Mouse (Mus musculus): ENCODE results near the gene Ankrd34a. TPM values are rescaled to one million over a fixed set of nuclear protein-coding genes. Genes with fewer than 3 reads are reported as not detected.
A peak's percentile ranks its signal among the peaks of the same experiment; 100 is the strongest.

Gene Ankrd34a
- polyA plus RNA-seq, 1 experiment from 2014 or later: 6.7 TPM

DNA sequence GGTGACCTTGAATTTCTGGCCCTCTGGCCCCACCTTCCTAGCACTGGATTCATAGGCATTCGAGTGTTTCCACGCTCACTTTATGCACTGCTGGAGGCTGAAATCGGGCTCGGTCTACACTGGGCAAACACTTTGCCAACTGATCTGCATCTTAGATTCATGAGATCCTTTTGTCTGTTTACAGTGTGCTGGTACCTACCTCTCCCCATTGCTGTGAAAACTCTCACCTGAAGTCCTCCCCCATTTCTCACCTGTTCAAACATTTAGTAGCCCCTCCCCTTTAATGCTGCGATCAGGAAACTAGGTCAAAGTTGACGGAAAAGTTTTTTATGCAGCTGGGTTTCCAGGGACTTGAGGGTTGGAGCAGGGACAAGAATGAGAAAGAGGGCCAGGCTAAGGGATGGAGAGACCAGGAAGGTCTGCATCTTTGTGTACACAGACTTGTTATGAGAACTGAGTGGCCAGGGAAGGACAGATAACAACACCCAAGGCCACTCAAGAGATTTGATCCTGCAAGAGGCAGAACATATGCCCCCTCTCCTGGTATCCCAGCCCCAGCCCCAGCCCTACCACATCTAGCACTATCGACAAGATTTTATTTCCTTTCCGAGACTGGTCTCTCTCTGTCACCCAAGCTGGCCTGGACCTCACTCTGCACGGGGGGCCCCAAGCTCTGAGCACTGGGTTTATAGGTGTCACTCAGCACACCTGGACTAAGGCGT, 32.4 kb upstream of the Ankrd34a start:
- Histone ChIP-seq H3K27ac (peak overlapping the region; percentile 96), H3K27me3 (no peaks in the 10 kb centered on the region), H3K9me3 (replicated peaks) (no peaks in the 10 kb centered on the region), H3K36me3 (peaks cover 20% of the 10 kb centered on the region), H3K4me2 (peak overlapping the region; percentile 8), H3K9ac (no peak overlapping the region), H3K4me1 (replicated peaks) (peaks cover 30% of the 10 kb centered on the region), H3K4me3 (no peak overlapping the region)
- 38% methylated on average over 10 of the region's 10 CpGs for WGBS
- ATAC-seq (replicated peaks; ENCODE audit: insufficient number of reproducible peaks, insufficient read depth, low FRiP score, low read depth): no peak; the same call in 1 of the 2 replicates

DNA sequence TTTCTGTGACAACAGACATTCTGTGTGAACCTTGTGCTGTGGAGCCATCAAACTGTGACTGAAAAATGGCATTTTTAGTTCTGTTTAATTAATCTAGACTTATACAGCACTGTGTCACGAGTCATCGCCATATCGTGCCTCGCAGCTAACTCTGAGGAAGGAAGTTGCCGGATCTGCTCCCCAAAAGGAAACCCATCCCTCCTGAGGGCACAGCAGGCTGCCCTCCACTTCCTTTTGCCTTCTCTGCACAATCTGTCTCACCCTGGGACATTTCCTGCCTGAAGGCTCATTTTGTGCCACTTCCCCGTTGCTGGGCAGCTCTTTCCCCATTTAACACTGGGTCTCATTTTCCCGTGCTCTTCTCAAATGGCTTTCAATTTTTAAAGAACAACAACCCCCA, 31.8 kb upstream of the Ankrd34a start:
- 50% methylated on average over 7 of the region's 7 CpGs for WGBS
- Histone ChIP-seq H3K9me3 (replicated peaks) (no peaks in the 10 kb centered on the region), H3K27me3 (no peaks in the 10 kb centered on the region), H3K4me2 (peak overlapping the region; percentile 9), H3K27ac (peak overlapping the region; percentile 96), H3K9ac (no peak overlapping the region), H3K4me3 (no peak overlapping the region), H3K36me3 (peaks cover 17% of the 10 kb centered on the region), H3K4me1 (replicated peaks) (peaks cover 36% of the 10 kb centered on the region)
- ATAC-seq (replicated peaks; ENCODE audit: insufficient number of reproducible peaks, insufficient read depth, low FRiP score, low read depth): no peak; the same call in 1 of the 2 replicates

DNA sequence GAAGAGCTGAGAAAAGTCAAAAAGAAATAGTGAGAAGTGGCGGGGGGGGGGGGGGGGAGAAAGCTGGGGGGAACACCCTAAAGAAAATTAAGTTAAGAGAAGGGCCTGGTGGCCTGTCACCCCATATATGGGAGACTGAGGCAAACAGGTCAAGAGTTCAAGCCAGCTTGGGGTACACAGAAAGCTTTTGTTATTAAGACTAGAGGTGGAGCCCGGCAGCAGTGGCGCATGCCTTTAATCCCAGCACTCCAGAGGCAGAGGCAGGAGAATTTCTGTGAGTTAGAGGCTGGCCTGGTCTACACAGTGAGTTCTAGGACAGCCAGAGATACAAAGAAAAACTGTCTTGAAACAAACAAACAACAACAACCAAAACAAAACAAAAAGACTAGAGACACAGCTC, 31.3 kb upstream of the Ankrd34a start:
- no peaks in the 10 kb centered on the region for H3K9me3 ChIP-seq (replicated peaks)
- H3K36me3 ChIP-seq: peaks cover 13% of the 10 kb centered on the region; the same call in 1 of the 2 replicates
- H3K9ac ChIP-seq: no peak overlapping the region
- WGBS: 90% methylated on average over 2 of the region's 3 CpGs
- no peak overlapping the region for H3K4me3 ChIP-seq
- H3K4me2 ChIP-seq: 0 out of 2 replicates have a peak overlapping the region, but pooled peaks have one; percentile 9
- H3K4me1 ChIP-seq (replicated peaks): peaks cover 40% of the 10 kb centered on the region
- H3K27me3 ChIP-seq: no peaks in the 10 kb centered on the region
- H3K27ac ChIP-seq: peak overlapping the region; percentile 96
- no peak for ATAC-seq (replicated peaks; ENCODE audit: insufficient number of reproducible peaks, insufficient read depth, low FRiP score, low read depth)

DNA sequence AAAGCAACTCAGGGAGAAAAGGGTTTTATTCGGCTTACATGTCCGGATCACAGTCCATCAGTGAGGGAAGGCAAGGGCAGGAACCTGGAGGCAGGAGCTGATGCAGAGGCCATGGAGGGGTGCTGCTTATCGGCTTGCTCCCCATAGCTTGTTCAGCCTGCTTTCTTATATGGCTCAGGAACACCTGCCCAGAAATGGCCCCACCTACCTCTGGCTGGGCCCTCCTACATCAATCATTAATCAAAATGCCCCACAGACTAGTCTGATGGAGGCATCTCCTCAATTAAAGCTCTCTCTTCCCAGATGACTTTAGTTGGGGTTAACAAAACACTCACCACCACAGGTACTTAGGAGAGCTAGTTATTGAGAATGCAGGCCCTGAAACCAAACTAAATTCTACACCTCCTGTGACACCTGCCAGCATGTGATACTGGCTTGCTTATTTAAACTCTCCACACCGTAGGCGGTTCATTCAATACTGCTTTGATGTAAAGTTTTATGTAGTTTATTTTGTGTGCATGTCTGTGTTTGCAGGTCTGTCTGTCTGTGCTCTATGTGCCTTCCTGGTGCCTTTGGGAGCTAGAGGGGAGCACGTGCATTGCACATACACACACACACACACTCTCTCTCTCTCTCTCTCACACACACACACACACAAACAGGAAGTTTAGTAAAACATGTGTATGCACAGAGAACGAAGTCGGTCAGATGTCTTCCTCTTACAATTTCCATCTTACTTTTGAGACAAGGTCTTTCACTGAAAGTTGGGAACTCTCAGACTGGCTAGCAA, 29.6 kb upstream of the Ankrd34a start:
- no peak for ATAC-seq (replicated peaks; ENCODE audit: insufficient number of reproducible peaks, insufficient read depth, low FRiP score, low read depth)
- Histone ChIP-seq H3K9me3 (replicated peaks) (no peaks in the 10 kb centered on the region), H3K27ac (0 out of 2 replicates have a peak overlapping the region, but pooled peaks have one; percentile 5), H3K9ac (no peak overlapping the region), H3K27me3 (no peaks in the 10 kb centered on the region), H3K4me2 (no peak overlapping the region), H3K4me1 (replicated peaks) (peaks cover 45% of the 10 kb centered on the region), H3K4me3 (no peak overlapping the region), H3K36me3 (no peaks in the 10 kb centered on the region)
- WGBS: 77% methylated on average over 8 of the region's 8 CpGs

DNA sequence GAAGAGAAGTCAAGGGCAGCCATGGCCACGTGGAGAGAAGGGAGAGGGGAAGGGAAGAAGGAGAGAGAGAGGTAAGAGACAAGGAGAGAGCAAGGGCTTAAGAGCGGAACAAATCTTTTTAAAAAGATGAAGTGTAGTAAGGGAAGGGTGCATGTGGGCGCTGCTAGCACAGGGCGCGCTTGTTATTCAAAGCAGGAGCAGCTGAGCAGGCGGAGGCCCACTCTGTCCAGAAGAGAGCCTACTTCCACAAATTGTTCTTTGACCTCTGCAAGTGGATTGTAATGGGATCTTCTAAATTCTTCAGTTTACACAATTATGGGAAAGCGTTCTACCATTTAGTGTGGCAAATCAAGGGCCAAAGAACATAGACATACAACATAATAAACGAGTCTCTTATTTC, 27.8 kb upstream of the Ankrd34a start:
- no peak for ATAC-seq (replicated peaks; ENCODE audit: insufficient number of reproducible peaks, insufficient read depth, low FRiP score, low read depth)

DNA sequence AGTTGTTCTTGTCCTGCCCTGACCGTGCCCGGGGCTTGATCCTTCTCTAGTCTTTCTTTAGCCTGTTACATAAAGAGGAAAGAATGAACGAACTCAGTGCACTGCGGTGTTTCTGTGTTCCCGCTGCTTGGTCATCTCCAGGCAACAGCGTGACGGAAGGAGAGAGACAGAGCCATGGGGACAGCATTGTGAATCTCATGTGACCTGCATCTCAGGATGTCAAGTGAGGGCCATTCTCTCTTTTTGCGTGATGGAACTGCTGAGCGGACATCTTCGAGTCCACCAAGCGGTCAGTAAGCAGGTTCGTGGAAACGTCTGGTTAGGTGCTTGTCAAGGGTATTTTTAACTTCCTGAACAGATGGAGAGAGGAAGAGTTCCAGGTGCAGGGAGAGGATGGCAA, 26.9 kb upstream of the Ankrd34a start:
- H3K4me1 ChIP-seq (replicated peaks): peaks cover 46% of the 10 kb centered on the region

More for the DNA sequence above, 27.8 kb upstream of the Ankrd34a start:
- H3K4me2 ChIP-seq: no peak overlapping the region
- H3K27me3 ChIP-seq: no peaks in the 10 kb centered on the region
- peak overlapping the region; percentile 39 for H3K27ac ChIP-seq
- no peaks in the 10 kb centered on the region for H3K36me3 ChIP-seq
- 77% methylated on average over 8 of the region's 8 CpGs for WGBS
- peaks cover 48% of the 10 kb centered on the region for H3K4me1 ChIP-seq (replicated peaks)
- no peaks in the 10 kb centered on the region for H3K9me3 ChIP-seq (replicated peaks)
- H3K4me3 ChIP-seq: no peak overlapping the region
- no peak overlapping the region for H3K9ac ChIP-seq

DNA sequence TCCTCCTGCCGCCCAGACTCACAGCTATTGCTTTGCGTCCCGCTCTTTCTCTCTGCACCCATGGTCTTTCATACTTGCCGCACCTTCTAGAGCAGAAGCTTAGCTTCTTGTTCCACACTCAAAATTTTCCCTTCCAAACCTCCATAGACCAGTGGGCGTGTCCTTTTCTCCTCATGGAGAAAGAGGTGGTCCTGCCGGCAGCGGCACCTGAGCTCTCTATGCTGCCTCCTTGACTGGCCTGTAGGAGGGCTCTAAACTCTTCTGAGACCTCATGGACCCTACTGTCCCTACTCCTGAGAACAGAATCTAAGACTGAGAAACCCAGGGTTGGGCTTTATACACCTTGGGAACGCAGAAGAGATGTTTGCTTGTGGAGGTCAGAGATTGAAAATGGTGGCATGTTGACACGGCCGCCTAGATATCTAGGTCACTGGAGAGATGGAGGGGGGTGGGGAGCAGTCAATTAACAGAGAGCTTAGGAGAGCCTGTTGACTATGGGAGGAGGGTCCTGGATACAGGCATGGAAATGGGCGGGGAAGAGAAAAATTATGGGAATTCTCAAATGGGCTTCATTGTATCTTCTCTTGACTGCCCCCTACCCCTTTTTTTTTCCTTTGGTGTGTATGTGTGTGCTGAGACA, 26.4 kb upstream of the Ankrd34a start:
- Histone ChIP-seq H3K4me2 (no peak overlapping the region), H3K4me1 (replicated peaks) (peaks cover 45% of the 10 kb centered on the region), H3K27me3 (no peaks in the 10 kb centered on the region), H3K9ac (no peak overlapping the region), H3K36me3 (no peaks in the 10 kb centered on the region), H3K9me3 (replicated peaks) (no peaks in the 10 kb centered on the region), H3K27ac (peak overlapping the region; percentile 39; the same call in 1 of the 2 replicates), H3K4me3 (no peak overlapping the region)
- ATAC-seq (replicated peaks; ENCODE audit: insufficient number of reproducible peaks, insufficient read depth, low FRiP score, low read depth): no peak
- 82% methylated on average over 11 of the region's 11 CpGs for WGBS

More for the DNA sequence above, 26.9 kb upstream of the Ankrd34a start:
- Histone ChIP-seq H3K27ac (peak overlapping the region; percentile 39), H3K4me3 (no peak overlapping the region), H3K9ac (no peak overlapping the region), H3K27me3 (no peaks in the 10 kb centered on the region), H3K4me2 (no peak overlapping the region), H3K9me3 (replicated peaks) (no peaks in the 10 kb centered on the region), H3K36me3 (no peaks in the 10 kb centered on the region)
- 68% methylated on average over 13 of the region's 13 CpGs for WGBS
- no peak for ATAC-seq (replicated peaks; ENCODE audit: insufficient number of reproducible peaks, insufficient read depth, low FRiP score, low read depth)

DNA sequence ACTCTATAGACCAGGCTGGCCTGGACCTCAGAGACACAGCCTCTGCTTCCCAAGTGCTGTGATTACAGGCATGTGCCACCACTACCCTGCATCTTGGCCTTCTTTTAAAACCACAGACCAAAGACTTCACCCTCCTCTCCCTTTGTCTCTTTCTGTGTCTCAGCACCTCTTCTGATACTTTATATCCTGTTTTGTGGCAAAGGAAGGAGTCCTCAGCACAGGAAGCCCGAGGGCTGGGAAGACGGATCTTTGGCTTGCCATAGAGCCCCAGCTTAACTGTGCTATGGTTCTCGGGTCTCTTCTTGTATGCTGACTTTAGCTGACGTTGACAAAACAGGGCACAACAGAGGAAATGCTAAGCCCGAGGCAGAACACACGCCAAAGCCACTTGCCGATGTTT, 25.8 kb upstream of the Ankrd34a start:
- Histone ChIP-seq H3K4me2 (no peak overlapping the region), H3K4me3 (no peak overlapping the region), H3K9ac (no peak overlapping the region), H3K27ac (peak overlapping the region; percentile 23; the same call in 1 of the 2 replicates), H3K36me3 (no peaks in the 10 kb centered on the region), H3K9me3 (replicated peaks) (no peaks in the 10 kb centered on the region), H3K27me3 (no peaks in the 10 kb centered on the region), H3K4me1 (replicated peaks) (peaks cover 51% of the 10 kb centered on the region)
- WGBS: 56% methylated on average over 7 of the region's 7 CpGs
- ATAC-seq (replicated peaks; ENCODE audit: insufficient number of reproducible peaks, insufficient read depth, low FRiP score, low read depth): no peak

DNA sequence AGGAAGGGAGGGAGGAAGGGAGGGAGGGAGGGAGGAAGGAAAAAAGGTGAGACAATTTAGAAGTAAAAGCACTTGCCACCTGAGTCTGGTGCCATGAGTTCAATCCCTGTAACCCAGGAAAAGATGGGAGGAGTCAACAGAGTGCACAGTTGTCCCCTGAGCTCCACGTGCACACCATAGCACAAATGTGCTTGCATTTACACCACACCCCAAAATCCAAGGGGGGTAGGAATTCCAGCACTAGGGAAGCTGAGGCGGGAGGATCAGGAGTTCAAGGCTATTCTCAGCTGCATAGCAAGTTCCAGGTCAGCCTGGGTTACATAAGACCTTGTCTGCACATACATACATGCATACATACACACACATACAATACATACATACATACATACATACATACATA, 25.1 kb upstream of the Ankrd34a start:
- no peaks in the 10 kb centered on the region for H3K9me3 ChIP-seq (replicated peaks)
- 81% methylated on average over 2 of the region's 2 CpGs for WGBS
- no peak for ATAC-seq (replicated peaks; ENCODE audit: insufficient number of reproducible peaks, insufficient read depth, low FRiP score, low read depth)
- no peak overlapping the region for H3K4me2 ChIP-seq
- no peak overlapping the region for H3K4me3 ChIP-seq
- H3K4me1 ChIP-seq (replicated peaks): peaks cover 56% of the 10 kb centered on the region
- H3K36me3 ChIP-seq: no peaks in the 10 kb centered on the region
- H3K27me3 ChIP-seq: no peaks in the 10 kb centered on the region
- no peak overlapping the region for H3K9ac ChIP-seq
- H3K27ac ChIP-seq: peak overlapping the region; percentile 73; the same call in 1 of the 2 replicates

DNA sequence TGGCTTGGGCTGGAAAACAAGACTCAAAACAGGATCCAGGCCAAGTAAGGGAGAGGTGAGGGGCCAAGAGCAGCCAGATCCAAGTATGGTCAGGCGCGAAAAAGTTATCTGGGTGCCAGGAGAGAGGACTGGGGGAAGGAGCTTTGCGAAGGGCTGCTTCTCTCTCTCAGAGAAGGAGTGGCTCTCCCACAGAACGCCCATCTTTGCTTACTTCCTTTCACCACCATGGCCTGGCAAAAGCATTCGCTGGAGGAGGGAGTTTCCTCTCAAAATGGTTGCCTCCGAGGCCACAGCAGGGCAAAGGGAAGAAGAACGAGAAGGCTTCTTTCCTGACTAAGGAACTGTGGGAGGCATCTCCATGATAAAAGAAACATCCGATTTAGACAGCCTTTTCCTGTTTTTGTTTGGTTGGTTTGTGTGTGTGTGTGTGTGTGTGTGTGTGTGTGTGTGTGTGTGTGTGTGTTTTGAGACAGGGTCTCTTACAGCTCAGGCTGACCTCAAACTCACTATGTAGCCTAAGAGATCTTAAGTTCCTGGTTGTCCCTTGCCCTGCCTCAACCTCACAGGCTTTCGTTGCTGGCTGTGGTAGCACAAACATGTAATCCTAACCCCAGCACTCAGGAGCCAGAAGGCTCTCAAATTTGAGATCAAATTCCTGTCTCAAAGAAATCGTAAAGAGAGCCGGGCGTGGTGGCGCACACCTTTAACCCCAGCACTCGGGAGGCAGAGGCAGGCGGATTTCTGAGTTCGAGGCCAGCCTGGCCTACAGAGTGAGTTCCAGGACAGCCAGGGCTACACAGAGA, 24.3 kb upstream of the Ankrd34a start:
- Histone ChIP-seq H3K4me3 (no peak overlapping the region), H3K27me3 (no peaks in the 10 kb centered on the region), H3K36me3 (no peaks in the 10 kb centered on the region), H3K9ac (no peak overlapping the region), H3K9me3 (replicated peaks) (no peaks in the 10 kb centered on the region), H3K27ac (peak overlapping the region; percentile 73), H3K4me1 (replicated peaks) (peaks cover 59% of the 10 kb centered on the region), H3K4me2 (no peak overlapping the region)
- no peak for ATAC-seq (replicated peaks; ENCODE audit: insufficient number of reproducible peaks, insufficient read depth, low FRiP score, low read depth)
- WGBS: 64% methylated on average over 16 of the region's 16 CpGs

All from heart, embryonic 15.5 days (tissue).